Mouse (Mus musculus) adrenal gland, postnatal 0 days (tissue): Measurements from ENCODE around the gene D630039A03Rik. TPM values are rescaled to one million over a fixed set of nuclear protein-coding genes. Genes with fewer than 3 reads are reported as not detected.

ENCODE experiments used
- polyA plus RNA-seq: library from polyadenylated mRNA; unstranded; fragments of >200 nt; fragmentation: Nextera tagmentation; extraction: Ambion mirVana; gene quantifications from 2 replicates; pipeline ENCODE4 v1.2.1, GENCODE M21; 2015

D630039A03Rik gene
- polyA plus RNA-seq: 1.4 and 2.5 TPM in 2 replicates

DNA sequence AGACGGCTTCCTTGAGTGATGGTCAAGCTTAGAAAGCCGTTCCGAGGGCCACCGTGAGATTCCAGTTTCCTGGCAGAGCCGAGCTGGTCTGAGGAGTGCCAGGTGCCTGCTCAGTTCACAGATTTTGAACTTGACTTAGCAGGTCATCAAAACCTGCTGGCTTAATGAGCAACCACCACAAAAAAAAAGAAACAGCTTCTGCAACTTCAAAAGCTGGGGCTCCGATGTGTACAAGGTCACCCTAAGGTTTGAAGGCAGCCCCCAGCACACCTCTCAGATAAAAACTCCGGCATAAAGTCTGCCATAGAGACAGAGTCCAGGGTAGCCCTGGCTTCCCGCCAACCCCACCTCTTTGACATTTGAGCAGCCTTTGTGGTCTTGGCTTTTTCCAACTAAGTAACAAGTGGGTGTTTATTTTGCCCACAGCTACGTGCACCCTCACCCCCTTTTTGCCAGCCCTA lies at the start of gene D630039A03Rik:
Gene D630039A03Rik, minus strand, starts transcription at position 97 of the 461 bp plus-strand sequence.

GRCm38 (mm10) chr4:57956029-57956960 lies 40.2 kb upstream of the D630039A03Rik start, which contains the start of gene Txn1:
Gene Txn1 (minus strand): TSS chr4:57956411.

Other genes with a start within 250 kb of the D630039A03Rik start
- 15.2 and 27.7 TPM in 2 replicates for gene Akap2, start 198.6 kb downstream of the D630039A03Rik start, polyA plus RNA-seq
- 446 and 453 TPM in 2 replicates for gene Txn1, start 40.1 kb upstream of the D630039A03Rik start, polyA plus RNA-seq
- gene Txndc8, start 92.8 kb upstream of the D630039A03Rik start, polyA plus RNA-seq: not detected in 2 replicates